Mouse (Mus musculus) stomach, postnatal 0 days (tissue): ENCODE measurements around the gene Plekha7.

Source experiments
- CTCF ChIP-seq: IDR thresholded peaks from 2 replicates; pipeline ENCODE4 v1.5.1; 2016; ENCODE audit warnings: antibody characterized with exemption, low read depth, mild to moderate bottlenecking, moderate library complexity
- EP300 ChIP-seq: optimal IDR thresholded peaks from 2 replicates; pipeline ENCODE3; 2016; ENCODE audit warnings: antibody characterized with exemption

DNA sequence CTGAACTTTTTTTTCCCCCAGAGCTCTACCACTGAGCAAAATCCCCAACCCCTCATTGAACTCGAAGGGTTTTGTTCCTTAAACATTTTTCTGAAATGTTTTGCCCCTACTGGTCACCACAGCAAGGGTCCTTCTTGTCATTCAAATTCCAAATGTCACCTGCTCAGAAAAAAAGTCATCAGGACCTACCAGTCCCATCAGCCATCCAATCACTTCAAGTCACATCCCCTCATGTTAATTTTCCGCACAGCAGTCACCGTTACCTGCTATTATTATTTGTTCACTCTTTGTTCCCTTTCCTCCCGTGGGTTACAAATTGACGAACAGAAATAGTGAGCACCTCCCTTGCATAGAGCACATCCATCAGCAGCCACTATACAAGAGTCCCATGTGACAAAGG is 1.6 kb downstream of the Plekha7 start:
- TF ChIP-seq EP300 = no peak
- TF ChIP-seq CTCF = no peak
